Mouse (Mus musculus) kidney, adult 8-10 months (tissue): ENCODE measurements at regions not wholly inside any gene's neighbourhood (a gene's known extent, or its start where the extent isn't known, plus 50 kb on each side); places are given as distances from the start of the nearest gene placed in this dataset.
"Not testable (repeated sequence)": the region's sequence is repeated elsewhere in the genome, so short reads cannot be mapped to it uniquely, and the experiment has no call there.

Source experiments
- DNase-seq, 2 experiments: peaks; one replicate each; pipeline ENCODE4 v3.0.0; 2022

DNA sequence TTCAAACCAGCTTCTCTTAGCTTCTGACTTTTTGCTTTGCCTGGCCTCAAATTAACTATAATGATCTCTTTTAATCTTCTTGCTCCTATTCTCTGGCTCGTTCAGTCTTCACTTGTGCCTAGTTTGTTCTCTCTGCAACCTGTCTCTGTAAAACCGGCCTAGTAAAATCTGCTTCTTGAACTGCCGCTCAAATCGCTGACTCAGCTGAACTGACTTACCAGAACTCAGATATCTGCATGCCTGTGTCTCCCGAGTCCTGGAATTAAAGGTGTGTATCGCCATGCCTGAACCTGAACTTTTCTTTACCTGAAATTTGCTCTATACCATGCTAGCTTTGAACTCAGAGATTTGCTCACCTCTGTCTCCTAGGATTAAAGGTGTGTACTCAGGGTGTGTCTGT is 212.2 kb downstream of the Glrx3 start:
- DNase-seq, result no peak

DNA sequence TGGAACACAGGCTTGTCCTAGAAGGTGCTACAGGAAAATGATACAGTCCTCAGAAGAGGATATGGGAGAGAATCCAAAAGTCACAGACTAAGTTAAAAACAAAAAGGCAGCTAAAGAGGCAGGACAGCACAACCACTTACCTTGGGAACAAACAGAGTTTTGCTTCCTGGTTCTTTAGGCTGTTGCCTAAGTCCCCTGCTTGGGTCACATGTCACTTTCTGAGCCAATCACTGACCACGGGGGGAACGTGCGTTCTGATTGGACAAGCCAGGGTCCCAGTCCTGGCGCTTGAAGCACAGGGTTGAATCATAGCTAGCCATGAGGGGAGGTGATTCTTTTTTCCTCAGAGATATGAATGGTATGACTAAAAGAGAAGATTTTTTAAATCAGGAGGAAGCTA is 216.4 kb downstream of the Glrx3 start:
- DNase-seq, result no peak

DNA sequence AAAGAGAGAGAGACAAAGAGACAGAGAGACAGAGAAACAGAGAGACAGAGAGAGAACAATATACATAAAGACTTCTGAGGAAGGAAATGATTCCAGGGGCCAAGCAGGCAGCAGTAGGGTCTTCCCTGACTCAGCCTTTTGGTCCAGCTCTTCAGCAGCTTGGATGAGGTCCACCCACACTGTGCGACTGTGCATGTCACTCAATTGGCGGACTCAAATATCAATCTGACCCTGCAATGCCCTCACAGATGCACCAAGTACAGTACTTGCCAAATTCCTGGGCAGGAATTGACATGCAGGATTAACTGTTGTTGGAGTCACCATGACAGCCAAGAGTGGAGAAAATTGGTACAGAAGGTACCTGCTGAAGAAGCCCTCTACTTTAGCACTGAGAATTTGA is 229.8 kb downstream of the Glrx3 start:
- DNase-seq, result no peak

DNA sequence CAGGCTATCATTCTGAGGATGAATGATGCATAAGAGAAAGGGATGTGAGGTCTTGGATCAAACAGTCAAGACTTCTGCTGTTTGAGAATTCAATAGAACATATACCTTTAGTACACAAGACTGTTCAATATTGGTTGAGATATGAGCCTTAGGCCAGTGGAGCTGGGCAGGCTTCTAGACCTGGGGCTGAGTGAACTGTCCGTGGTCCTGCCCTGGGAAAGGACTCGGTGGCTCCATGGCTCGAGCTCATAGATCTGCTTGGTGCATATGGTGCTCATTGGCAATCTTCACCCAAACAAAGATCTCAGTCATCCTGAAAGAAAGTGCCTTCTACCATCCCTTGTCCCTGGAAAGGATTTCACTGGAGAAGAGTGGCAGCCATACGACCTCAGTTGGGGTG is 233.7 kb downstream of the Glrx3 start:
- DNase-seq, result no peak

DNA sequence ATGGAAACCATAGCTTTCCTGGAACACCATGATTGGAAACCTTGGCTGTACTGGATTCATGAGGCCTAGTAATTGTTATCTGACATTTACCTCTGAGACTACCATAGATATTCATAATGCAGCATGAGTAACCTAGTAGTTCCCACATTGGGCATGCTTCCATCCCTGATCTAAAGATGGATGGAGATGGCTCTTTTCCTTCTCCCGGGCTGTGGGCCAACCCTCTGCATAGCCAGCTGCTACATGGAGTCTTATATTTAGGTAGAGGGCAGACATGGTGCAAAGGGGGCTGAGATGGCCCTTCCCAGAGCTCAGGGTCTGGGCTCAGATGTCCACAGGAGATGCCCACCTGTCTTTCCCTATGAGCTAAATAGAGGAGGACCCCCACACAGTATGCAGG is 237.2 kb downstream of the Glrx3 start:
- no peak for DNase-seq

DNA sequence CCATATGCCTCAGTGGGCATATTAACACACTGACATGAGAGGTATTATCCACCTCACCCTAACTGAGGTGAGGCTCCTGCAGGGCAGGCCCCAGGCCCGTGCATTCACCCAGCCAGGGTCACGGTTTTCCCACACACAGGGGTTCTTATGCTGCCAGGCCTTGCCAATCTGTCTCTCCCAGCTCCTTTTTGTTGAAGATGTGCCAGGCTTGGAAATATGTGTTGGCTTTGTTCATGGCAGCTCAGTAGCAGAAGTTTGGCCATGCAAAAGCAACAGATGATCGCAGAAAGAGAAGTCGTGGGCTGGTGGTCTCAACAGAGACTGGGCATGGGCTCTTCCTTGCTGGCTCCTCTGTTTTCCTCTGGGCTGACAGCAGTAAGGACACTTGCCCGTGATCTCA is 238.0 kb downstream of the Glrx3 start:
- no peak for DNase-seq

DNA sequence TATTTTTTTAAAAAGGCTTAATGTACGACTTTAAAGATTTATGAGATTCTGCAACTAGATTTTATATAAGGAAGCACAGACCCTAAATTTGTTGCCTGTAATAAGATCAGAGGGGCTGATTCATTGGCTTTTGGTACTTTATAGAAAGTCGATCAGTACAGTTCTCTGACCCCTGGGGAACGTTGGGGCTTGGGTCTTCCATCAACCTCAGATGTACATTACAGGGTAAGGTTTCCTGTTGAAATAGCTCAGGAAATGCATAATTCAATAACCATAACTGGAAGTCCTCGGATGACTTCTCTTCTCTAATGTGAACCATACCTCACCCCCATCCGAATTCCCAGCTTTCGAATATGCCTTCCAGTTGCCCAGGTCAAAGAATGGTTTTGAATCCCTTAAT is 247.4 kb downstream of the Glrx3 start:
- DNase-seq, result no peak

DNA sequence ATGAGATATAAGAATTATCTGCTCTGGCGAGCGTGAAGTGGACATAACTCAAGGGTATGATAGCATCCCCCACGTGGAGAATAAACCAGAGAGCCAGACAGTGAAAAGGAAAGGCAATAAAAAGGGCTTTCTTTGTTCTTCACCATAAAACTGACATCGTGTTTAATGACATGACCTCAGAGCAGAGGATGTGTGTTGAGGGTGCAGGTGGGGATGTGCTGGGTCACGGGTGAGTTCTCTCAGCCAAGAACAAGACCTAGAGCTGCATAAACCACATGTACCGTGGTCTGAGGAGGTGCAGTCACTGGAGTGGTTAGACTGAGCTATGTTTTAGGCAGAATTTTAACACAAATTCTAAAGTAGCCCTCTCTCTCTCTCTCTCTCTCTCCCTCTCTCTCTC is 247.9 kb downstream of the Glrx3 start:
- DNase-seq, result no peak

DNA sequence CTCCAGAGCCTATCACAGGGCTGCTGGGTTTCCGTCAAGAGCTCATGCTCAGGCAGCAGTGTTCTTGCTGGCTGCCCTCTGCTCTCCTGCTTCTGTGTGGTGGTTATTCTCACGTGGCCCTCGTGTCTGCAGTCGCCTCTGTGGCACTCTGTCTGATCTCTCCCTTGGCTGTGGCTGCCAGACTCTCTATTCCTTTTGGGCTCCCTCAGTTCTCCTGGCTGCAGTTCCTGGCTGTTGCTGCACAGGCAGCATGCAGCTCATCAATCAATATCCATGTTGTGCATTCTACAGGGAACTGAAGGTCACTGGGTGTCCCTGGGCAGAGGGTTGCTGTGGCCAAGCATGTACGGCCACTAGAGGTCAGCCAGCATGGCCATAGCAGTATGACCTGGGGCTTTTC is 259.4 kb downstream of the Glrx3 start:
- DNase-seq, result no peak

DNA sequence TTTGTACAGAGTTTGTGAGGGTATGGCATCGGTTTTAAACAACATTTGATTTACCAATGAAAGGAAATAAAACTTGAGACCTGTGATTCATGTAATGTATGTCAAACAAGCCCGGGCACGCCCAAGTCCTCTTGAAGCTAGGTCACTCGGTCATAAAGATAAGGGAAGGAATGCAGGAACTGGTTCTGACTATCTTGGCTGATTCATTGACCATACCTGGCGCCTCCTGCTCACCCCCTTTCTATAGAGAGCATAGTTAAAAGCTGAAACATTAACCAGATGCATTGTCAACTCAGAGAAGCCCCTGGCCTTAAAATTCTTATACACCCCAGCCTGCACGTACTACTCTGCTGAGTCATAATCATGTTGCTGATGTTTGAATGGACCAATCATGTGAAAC is 261.1 kb downstream of the Glrx3 start:
- not testable (repeated sequence) for DNase-seq

DNA sequence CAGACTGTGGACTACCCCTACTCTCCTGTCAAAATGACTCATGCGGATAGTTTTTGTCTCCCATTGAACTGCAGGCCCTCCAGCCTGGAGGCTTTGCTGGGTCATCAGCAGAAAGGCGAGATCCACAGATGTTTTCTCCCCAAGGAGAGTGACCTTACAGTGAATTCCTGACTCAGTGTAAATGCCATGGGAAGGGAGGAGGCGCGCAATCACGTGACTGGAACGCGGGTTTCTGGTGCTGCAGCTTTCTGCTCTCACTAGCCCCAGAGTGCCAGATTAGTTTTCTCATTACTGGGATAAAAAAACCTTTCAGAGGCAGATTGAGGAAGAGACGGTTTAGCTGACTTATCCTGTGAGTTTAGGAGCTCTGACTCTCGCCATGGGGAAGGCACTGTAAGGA is 275.4 kb downstream of the Glrx3 start:
- DNase-seq, result no peak

DNA sequence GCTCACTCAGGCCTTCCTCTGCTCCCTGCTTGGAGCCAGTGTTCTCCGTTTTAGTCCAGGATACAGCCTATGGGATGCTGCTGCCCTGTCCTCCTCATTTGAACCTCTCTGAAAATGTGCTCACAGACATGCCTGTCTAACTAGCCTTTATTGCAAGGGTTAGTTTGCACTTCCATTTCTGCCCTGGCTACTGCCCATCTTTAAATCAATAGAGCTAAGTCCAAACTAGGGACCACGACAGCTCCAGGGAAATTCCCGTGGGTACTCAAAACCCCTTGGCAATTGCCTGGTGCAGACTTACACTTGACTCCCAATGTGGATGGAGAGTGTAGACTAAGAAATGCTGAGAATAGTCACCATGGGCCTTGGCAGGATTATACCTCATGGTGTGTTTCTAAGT is 276.4 kb downstream of the Glrx3 start:
- DNase-seq, result no peak

DNA sequence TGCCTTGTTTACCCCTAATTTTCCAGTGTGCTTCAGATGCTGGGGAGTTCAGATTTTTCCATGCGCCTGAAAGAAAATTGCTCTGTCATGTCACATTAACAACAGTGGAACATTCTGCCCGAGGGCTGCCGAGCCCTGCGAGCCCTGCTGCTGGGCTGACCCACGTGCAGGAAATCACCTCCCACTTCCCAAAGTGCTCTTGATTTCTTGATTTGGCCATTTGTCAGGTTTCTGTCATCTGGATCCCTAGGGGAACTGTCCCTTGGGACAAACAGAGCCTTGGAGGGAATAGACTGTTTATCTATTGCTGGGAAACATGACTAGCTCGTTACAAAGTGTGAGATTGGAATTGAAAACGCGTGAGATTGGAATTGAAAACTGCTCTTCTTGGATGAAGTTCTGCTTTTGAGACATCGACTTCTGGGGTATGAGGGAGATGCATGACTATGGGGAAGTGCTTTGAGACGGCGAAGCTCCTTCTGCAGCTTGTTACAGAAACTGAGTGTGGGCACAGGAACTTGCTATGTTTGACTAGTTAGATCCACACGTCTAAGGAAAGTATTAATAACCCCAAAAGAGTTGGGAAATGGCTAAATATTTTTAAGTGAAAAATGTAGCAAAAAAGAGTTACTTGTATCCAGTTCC is 277.0 kb downstream of the Glrx3 start:
- DNase-seq, result peak; percentile 29 to 31

DNA sequence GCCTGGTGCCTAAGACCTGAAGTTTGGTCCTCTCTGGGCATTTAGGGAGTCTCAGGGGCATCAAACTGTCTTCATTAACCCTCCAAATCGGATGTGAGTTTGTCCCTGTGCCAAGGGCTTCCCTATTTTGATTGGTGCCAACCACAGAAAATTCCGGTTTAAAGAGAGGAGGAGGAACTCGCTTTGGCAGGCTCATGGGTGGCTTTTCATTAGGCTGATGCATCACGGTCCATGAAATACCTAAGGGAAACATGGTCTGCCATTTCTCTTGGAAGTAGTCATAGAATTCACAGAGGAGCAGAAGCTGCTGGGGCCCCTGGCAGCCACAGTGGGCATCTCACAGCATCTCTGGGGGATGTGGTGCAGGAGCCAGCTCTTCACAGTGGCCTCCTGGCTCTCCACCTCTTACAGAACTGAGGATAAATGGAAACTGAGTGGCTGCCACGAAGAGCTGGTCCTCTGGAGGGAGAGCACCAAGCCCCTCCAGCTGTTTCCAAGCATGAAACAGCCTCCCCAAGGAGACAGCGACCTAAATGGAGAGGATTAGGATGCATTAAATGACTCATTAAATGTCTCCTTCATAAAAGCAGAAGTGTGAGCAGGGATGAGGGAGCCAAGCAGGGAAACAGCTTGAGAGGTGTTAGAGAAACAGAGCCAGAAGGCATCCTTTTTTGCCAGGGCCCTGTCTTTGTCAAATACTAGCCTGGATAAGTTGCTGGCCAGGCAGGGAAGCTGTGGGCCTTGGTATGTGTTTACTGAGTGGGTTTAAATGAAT is 277.9 kb downstream of the Glrx3 start:
- DNase-seq, result no peak

DNA sequence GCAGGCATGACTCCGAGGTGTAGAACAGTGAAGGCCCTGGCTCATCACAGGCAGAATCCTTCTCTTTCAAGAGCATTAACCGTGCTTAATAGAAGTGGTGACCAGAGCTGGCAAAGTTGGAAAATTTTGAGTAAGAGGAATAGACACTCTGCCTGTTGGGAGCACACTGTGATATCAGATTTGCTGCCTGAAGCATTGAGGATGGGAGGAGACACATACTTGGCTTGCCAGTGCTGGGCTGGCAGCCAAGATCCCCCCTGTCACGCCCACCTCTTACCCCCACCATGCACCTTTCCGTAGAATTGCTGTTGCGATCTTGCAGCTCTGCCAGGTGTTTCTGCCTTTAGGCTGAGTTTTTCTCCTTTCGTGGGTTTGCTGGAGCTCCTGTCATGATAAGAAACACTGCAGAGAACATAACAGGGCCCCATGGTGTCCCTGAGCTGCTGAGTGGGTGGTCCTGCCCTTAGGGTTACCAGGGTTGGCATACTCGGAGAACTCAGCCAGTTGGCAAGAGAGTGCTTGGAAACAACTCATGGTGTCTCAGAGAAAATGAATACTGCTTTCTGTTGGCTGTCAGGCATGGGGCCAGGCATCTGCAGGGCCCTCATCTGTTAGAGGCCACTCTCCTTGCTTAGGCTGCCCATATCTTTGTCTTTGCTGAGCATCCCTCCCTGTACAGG is 286.1 kb downstream of the Glrx3 start:
- DNase-seq, result no peak

DNA sequence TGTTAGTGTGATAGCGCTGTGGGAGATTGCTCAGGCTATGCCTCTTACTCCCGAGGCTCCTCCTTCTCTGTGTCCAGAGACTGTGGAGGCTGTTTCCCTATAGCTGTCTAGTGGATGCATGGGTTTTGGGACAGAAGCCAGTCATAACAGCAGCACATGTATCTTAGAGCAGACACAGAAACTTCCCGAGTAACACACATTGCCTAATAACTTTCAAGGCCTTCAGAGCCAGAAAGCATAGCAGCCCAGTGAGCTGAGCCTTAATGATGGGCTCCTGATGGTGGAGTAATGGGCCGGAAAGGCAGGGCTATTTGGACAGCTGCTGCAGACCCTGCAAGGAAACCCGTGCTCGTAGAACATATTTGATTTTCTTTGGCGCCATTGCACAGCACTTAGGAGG is 288.6 kb downstream of the Glrx3 start:
- DNase-seq, result no peak

DNA sequence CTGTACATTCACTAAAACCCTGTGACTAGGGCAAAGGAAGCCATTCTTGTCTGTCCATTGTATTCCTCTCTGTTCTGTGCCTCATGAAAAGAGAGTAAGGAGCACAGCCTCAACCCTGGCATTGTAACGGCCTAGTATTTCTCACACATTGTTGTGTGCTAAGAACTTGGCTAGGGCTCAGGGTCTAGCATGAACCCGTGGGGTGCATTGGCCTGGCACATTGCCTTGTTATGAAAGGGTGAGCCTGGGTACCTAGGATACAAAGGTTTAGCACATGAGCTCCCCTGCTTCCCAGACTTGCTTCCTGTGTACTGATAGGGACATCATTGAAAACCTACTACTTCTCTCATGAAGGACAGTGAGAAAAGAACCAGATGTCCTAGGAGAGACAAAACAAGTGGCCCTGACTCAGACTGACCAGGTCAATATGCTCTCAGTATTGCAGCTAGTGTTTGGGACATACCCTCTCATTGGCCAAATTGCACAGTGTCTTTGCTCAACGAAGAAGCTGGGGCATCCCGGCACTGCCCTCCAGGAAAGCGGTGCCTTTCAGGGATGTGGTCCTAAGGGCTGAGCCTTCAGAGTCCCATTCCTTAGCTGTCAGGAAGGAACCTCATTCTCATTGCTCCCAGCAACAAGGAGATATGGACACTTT is 298.6 kb downstream of the Glrx3 start:
- DNase-seq, result no peak

DNA sequence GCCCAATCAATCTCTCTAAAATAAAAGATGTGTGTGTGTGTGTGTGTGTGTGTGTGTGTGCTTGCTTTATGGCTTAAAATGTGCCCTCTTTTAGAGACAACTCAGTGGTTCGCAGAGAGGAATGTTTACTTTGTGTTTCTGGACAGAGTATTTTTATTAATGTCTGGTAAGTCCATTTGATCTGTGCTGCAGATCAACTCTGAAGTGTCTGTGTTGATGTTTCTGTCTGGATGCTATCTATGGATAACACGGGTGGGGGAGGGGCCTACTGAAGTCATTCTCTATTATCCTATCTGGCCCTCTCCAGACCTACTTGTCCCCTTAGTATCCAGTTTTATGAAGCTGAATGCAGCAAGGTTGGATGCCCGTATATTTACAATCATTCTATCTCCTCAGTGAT is 304.3 kb downstream of the Glrx3 start:
- no peak for DNase-seq

DNA sequence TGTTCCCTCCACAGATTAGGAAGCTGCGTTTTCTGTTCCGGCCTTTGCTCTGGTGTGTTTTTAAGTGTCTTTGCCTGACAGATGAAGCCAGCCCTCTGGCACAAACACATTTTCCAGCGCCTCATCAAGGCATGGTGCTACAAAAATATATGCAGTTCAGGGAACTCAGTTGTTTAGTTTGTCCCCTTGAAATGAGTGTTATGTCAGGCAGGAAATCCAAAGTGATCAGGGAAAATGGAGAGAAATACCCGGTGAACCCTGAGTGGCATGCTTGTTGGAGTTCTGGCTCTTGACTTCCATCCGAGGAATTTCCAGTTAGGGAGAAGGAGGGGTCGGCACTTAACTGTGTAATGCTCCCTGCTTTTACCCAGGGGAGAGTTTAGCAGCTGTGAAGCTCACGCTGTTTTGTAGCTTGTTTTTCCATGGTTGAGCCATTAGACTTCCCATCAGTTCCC is 304.9 kb downstream of the Glrx3 start:
- DNase-seq, result no peak

DNA sequence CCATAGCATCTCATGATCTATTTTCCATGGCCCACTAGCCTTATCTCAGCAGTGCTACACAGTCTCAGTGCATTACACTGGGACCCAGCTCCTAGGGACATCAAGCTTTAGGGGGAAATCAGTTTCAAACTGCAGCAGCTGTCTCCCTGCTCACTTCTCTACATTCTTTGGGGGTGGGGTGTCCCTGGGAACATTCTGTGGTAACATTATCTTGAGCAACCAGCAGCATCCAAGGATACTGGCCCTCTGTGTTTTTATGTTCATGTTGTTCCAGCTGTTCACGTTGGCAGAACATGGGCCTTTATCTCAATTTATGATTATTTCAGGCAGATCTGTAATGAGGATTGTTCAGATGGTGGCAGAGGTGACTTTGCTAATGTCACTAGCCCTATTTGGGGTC is 308.2 kb downstream of the Glrx3 start:
- no peak for DNase-seq

DNA sequence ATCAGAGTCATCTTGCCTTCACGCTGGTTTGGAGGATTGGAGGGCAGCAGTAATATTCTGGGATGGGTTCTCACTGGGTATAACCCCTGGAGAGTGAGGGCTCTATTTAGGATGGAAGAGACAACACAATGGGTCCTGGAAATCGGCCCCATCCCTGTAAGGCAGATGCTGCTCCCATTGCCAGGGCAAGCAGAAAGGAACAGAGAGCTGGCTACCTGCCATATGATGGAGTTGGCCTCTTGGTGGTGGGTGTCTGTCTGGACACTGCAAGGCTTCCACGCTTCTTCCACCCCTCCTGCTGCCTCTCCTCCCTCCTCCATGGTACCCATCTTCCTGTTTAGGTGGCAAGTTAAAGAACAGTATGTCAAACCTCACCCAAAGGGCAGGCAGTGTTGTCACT is 308.6 kb downstream of the Glrx3 start:
- no peak for DNase-seq

DNA sequence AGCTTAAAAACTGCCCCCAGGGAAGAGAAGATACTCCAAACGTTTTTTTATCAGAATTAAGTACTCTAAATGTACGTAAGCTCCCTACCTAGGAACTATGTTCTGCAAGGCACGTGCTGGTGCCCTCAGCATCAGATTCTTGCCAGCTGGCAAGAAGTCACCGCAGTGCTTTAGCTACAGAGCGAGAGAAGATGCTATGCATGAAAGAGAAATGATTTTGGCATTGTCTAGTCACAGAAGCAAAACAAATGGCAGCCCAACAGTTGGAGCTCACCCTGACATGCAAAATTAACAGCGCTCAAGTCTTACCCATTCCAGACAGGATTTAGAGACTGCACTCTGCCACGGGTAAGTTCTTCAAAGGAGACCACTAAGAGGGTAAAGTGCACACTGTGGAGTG is 311.5 kb downstream of the Glrx3 start:
- no peak for DNase-seq

DNA sequence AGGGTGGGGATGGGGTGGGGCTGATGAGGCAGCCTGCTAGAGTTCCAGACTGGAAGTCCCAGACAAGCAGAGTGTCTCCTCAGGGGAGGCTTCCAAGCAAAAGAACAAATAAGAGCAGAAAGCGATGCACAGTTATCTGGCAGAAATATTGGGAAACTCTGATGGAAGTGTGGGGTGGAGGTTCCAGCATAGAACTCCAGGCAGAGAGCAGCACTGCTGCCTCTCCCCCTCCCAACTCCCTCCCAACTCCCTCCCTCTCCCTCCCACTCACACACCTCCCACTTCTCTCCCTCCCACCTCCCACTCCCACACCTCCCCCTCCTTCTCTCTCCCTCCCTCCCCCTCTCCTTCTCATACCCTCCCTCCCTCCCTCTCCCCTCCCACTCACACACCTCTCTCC is 313.3 kb downstream of the Glrx3 start:
- no peak for DNase-seq
